Mouse (Mus musculus) intestine, postnatal 0 days (tissue): ENCODE measurements around the gene Ep400. TPM values are rescaled to one million over a fixed set of nuclear protein-coding genes. Genes with fewer than 3 reads are reported as not detected.

Experiments
- ATAC-seq: fragments of 200-750 bp; cut with Nextera tagmentation; 2 replicates; pipeline ENCODE4 v1.8.0; 2017; ENCODE audit warnings: mild to moderate bottlenecking, moderate TSS enrichment, moderate library complexity
- H3K27ac ChIP-seq: fragments of 300-500 bp; sonication (generic); 2 replicates; pipeline ENCODE4 v1.5.1; 2014; ENCODE audit warnings: mild to moderate bottlenecking, low read depth, low read length, moderate library complexity
- H3K27me3 ChIP-seq: fragments of 300-500 bp; sonication (generic); replicated peaks from 2 replicates; pipeline ENCODE4 v1.6.1; 2014; ENCODE audit warnings: low read length, mixed read lengths; ENCODE audit not compliant: control insufficient read depth, insufficient read depth
- H3K36me3 ChIP-seq: fragments of 300-500 bp; sonication (generic); 2 replicates; pipeline ENCODE4 v1.6.1; 2014; ENCODE audit warnings: mild to moderate bottlenecking, moderate library complexity; ENCODE audit not compliant: control insufficient read depth, insufficient read depth
- H3K4me1 ChIP-seq: fragments of 300-500 bp; sonication (generic); replicated peaks from 2 replicates; pipeline ENCODE4 v1.6.1; 2014; ENCODE audit warnings: antibody characterized with exemption, low read length, mixed read lengths; ENCODE audit not compliant: control insufficient read depth, insufficient read depth
- H3K4me2 ChIP-seq: fragments of 300-500 bp; sonication (generic); replicated peaks from 2 replicates; pipeline ENCODE4 v1.6.1; 2014; ENCODE audit warnings: low read depth, mild to moderate bottlenecking, moderate library complexity
- H3K4me3 ChIP-seq: fragments of 300-500 bp; sonication (generic); 2 replicates; pipeline ENCODE4 v1.5.1; 2014; ENCODE audit warnings: low read depth, low read length
- H3K9ac ChIP-seq: fragments of 300-500 bp; sonication (generic); 2 replicates; pipeline ENCODE4 v1.6.1; 2014; ENCODE audit warnings: mild to moderate bottlenecking, low read depth, low read length
- H3K9me3 ChIP-seq: fragments of 300-500 bp; sonication (generic); 2 replicates; pipeline ENCODE4 v1.6.1; 2016; ENCODE audit warnings: mixed run types; ENCODE audit not compliant: control insufficient read depth
- CTCF ChIP-seq: sonication (generic); IDR thresholded peaks from 2 replicates; pipeline ENCODE4 v1.5.1; 2016; ENCODE audit warnings: low read depth, mild to moderate bottlenecking, control low read depth, antibody characterized with exemption, moderate library complexity
- WGBS: fragments of 180-500 bp; shearing (Covaris S2); extraction: QIAGEN DNeasy Blood & Tissue Kit; methylation state at CpG from one replicate; pipeline ENCODE4 v1.1.7; 2014; 5-methylcytosine and 5-hydroxymethylcytosine counted together
- polyA plus RNA-seq: library from polyadenylated mRNA; unstranded; fragments of >200 nt; fragmentation: Nextera tagmentation; extraction: Ambion mirVana; gene quantifications from 2 replicates; pipeline ENCODE4 v1.2.1, GENCODE M21; 2015

Ep400 gene
- polyA plus RNA-seq, 1 experiment from 2014 or later, result 13.1 TPM

- Histone ChIP-seq H3K4me2 (no peak overlapping the region), H3K9me3 (no peaks in the 10 kb centered on the region), H3K4me1 (no peaks in the 10 kb centered on the region), H3K4me3 (no peak overlapping the region), H3K36me3 (peaks cover 34% of the 10 kb centered on the region), H3K27ac (no peak overlapping the region), H3K27me3 (no peaks in the 10 kb centered on the region), H3K9ac (no peak overlapping the region)
- TF ChIP-seq CTCF, result no peak
- no peak for ATAC-seq
- 88% methylated on average over 2 of the region's 2 CpGs for WGBS
Measured at GRCm38 (mm10) chr5:110711455-110711854, 59.1 kb downstream of the Ep400 start.

DNA sequence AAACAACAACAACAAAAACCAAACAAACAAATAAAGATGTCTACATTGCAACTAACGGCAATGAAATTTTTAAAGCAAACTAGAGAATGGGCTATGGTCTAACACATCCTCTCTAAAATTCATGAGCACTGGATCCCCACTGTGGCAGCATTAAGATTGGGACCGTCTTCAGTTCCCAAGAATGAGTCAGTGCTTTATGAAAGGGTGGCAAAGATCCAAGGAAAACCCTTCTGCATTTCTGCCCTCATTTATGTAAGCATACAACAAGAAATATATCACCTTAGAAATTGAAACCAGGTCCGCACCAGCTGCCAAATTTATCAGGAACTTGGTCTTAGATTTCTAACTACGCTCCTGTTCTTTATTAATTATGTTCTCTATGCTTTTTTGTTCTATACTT lies 61.3 kb downstream of the Ep400 start:
- H3K4me1 ChIP-seq, result no peaks in the 10 kb centered on the region
- 90% methylated on average over 4 of the region's 4 CpGs for WGBS
- H3K27ac ChIP-seq, result no peak overlapping the region
- no peak overlapping the region for H3K4me2 ChIP-seq
- H3K27me3 ChIP-seq, result no peaks in the 10 kb centered on the region
- no peak for TF ChIP-seq CTCF
- H3K36me3 ChIP-seq, result peaks cover 54% of the 10 kb centered on the region
- H3K9me3 ChIP-seq, result no peaks in the 10 kb centered on the region
- no peak overlapping the region for H3K9ac ChIP-seq
- no peak overlapping the region for H3K4me3 ChIP-seq
- ATAC-seq, result no peak

DNA sequence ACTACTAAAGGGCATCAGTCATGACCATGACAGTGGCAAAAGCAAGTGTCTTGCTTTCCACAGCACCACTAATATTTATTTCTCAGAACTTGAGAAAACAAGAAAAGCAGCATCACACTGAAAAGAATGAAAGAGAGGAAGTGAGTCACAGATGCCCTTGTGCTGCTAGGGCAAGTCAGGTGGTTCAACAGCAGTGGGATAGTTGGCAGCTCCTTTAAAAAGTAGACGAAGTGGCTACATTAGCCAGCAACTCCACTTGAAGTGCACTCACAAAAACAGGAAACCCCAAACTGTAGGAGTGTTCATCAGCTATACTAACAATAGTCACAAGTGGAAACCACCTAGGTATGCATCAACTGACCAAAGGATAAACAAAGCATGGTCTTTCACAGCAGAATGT lies 66.5 kb downstream of the Ep400 start:
- Histone ChIP-seq H3K4me1 (no peaks in the 10 kb centered on the region), H3K9ac (no peak overlapping the region), H3K4me2 (no peak overlapping the region), H3K9me3 (no peaks in the 10 kb centered on the region), H3K27me3 (no peaks in the 10 kb centered on the region), H3K36me3 (peaks cover 87% of the 10 kb centered on the region), H3K4me3 (no peak overlapping the region), H3K27ac (no peak overlapping the region)
- 68% methylated on average over 1 of the region's 1 CpGs for WGBS
- no peak for ATAC-seq
- TF ChIP-seq CTCF, result no peak

DNA sequence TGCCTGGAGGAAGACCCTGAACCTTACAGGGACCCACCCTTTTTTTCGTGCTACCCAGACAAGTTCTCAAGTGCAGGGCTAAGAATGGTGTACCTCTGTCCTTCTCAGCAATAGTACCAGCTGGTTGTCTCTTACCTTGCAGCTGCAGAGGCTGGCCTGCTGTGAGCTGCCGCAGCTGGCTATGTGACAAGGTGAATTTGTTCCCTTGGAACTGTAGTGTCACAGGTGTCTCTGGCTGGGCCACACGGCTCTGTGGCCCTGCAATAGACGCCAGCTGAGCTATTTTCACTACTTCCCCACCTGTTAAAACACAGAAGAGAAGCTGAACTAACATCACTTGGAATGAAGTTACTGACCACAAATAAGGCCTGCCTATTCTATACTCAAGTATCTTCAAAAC lies 71.9 kb downstream of the Ep400 start:
- H3K27me3 ChIP-seq, result no peaks in the 10 kb centered on the region
- H3K9ac ChIP-seq, result no peak overlapping the region
- H3K4me2 ChIP-seq, result no peak overlapping the region
- no peaks in the 10 kb centered on the region for H3K9me3 ChIP-seq
- no peak overlapping the region for H3K27ac ChIP-seq
- peaks cover 86% of the 10 kb centered on the region for H3K36me3 ChIP-seq
- H3K4me1 ChIP-seq, result no peaks in the 10 kb centered on the region
- H3K4me3 ChIP-seq, result no peak overlapping the region
- no peak for ATAC-seq
- WGBS, result 89% methylated on average over 4 of the region's 4 CpGs
- no peak for TF ChIP-seq CTCF

- peaks cover 93% of the 10 kb centered on the region for H3K36me3 ChIP-seq
- WGBS, result 84% methylated on average over 8 of the region's 8 CpGs
Measured at GRCm38 (mm10) chr5:110682041-110682440, 88.5 kb downstream of the Ep400 start.

GRCm38 (mm10) chr5:110665486-110666121 lies 104.9 kb downstream of the Ep400 start:
- Histone ChIP-seq H3K4me1 (no peaks in the 10 kb centered on the region), H3K9me3 (no peaks in the 10 kb centered on the region), H3K9ac (no peak overlapping the region), H3K4me2 (no peak overlapping the region), H3K27ac (no peak overlapping the region), H3K27me3 (no peaks in the 10 kb centered on the region), H3K36me3 (peaks cover 70% of the 10 kb centered on the region), H3K4me3 (no peak overlapping the region)
- WGBS, result 70% methylated on average over 6 of the region's 6 CpGs
- no peak for ATAC-seq
- TF ChIP-seq CTCF, result no peak

More at GRCm38 (mm10) chr5:110682041-110682440, 88.5 kb downstream of the Ep400 start:
- no peaks in the 10 kb centered on the region for H3K4me1 ChIP-seq
- ATAC-seq, result no peak
- no peak overlapping the region for H3K4me2 ChIP-seq
- no peaks in the 10 kb centered on the region for H3K27me3 ChIP-seq
- H3K9me3 ChIP-seq, result no peaks in the 10 kb centered on the region
- no peak overlapping the region for H3K27ac ChIP-seq
- no peak overlapping the region for H3K9ac ChIP-seq
- no peak overlapping the region for H3K4me3 ChIP-seq
- TF ChIP-seq CTCF, result no peak
